Mouse (Mus musculus) midbrain, embryonic 10.5 days (tissue): Measurements from ENCODE around the gene Cib2. TPM values are rescaled to one million over a fixed set of nuclear protein-coding genes. Genes with fewer than 3 reads are reported as not detected.
"Not testable (repeated sequence)": the region's sequence is repeated elsewhere in the genome, so short reads cannot be mapped to it uniquely, and the experiment has no call there.

Experiments used
- DNase-seq: peaks from one replicate; pipeline ENCODE4 v3.0.0-alpha.2; 2017; ENCODE audit warnings: low spot score
- H3K27ac ChIP-seq: fragments of 300-500 bp; sonication (generic); replicated peaks from 2 replicates; pipeline ENCODE4 v1.5.1; 2016; ENCODE audit warnings: mild to moderate bottlenecking
- H3K27me3 ChIP-seq: fragments of 300-500 bp; sonication (generic); 2 replicates; pipeline ENCODE4 v1.6.1; 2016; ENCODE audit warnings: low read depth, mild to moderate bottlenecking; ENCODE audit not compliant: poor library complexity, severe bottlenecking
- H3K36me3 ChIP-seq: fragments of 300-500 bp; sonication (generic); 2 replicates; pipeline ENCODE4 v1.6.1; 2016; ENCODE audit warnings: mild to moderate bottlenecking, moderate library complexity
- H3K4me1 ChIP-seq: fragments of 300-500 bp; sonication (generic); 2 replicates; pipeline ENCODE4 v1.6.1; 2016
- H3K4me3 ChIP-seq: fragments of 300-500 bp; sonication (generic); 2 replicates; pipeline ENCODE4 v1.5.1; 2016; ENCODE audit warnings: mild to moderate bottlenecking, moderate library complexity
- H3K9me3 ChIP-seq: fragments of 300-500 bp; sonication (generic); replicated peaks from 2 replicates; pipeline ENCODE4 v1.6.1; 2016; ENCODE audit warnings: mild to moderate bottlenecking
- WGBS: fragments of 180-500 bp; shearing (Covaris S2); methylation state at CpG from one replicate; pipeline ENCODE4 v1.1.7; 2016; 5-methylcytosine and 5-hydroxymethylcytosine counted together
- polyA plus RNA-seq: library from polyadenylated mRNA; unstranded; fragments of >200 nt; fragmentation: Nextera tagmentation; extraction: Ambion mirVana; gene quantifications from 2 replicates; pipeline ENCODE4 v1.2.1, GENCODE M21; 2016

Gene Cib2
- 9.9 and 12.7 TPM in 2 replicates for polyA plus RNA-seq

- WGBS = 1% methylated on average over 54 of the region's 54 CpGs
- Histone ChIP-seq H3K27ac (peak within 1 kb of the TSS; percentile 73), H3K4me3 (peak within 1 kb of the TSS; percentile 62), H3K27me3 (peaks cover 23% of the 10 kb centered on the region), H3K4me1 (peaks cover 20% of the 10 kb centered on the region), H3K9me3 (no peaks in the 10 kb centered on the region), H3K36me3 (no peaks in the 10 kb centered on the region)
- DNase-seq = peak; percentile 88
Observed at GRCm38 (mm10) chr9:54559771-54560471, at the start of gene Cib2. Gene Cib2 (minus strand): TSS chr9:54560218.

- WGBS = 57% methylated on average over 4 of the region's 4 CpGs
- H3K36me3 ChIP-seq = peaks cover 53% of the 10 kb centered on the region
- DNase-seq = peak; percentile 56
Observed at GRCm38 (mm10) chr9:54604886-54605285, 44.9 kb upstream of the Cib2 start.

GRCm38 (mm10) chr9:54604131-54604654 lies 44.2 kb upstream of the Cib2 start:
- peaks cover 10% of the 10 kb centered on the region for H3K4me1 ChIP-seq
- H3K9me3 ChIP-seq = no peaks in the 10 kb centered on the region
- no peak overlapping the region for H3K4me3 ChIP-seq
- peaks cover 60% of the 10 kb centered on the region for H3K36me3 ChIP-seq
- 88% methylated on average over 5 of the region's 5 CpGs for WGBS
- no peak overlapping the region for H3K27ac ChIP-seq
- no peak for DNase-seq
- H3K27me3 ChIP-seq = no peaks in the 10 kb centered on the region

More at GRCm38 (mm10) chr9:54604886-54605285, 44.9 kb upstream of the Cib2 start:
- Histone ChIP-seq H3K27me3 (no peaks in the 10 kb centered on the region), H3K27ac (no peak overlapping the region), H3K4me3 (no peak overlapping the region), H3K9me3 (no peaks in the 10 kb centered on the region), H3K4me1 (peaks cover 12% of the 10 kb centered on the region)

GRCm38 (mm10) chr9:54602916-54603315 lies 42.9 kb upstream of the Cib2 start:
- no peak for DNase-seq
- no peaks in the 10 kb centered on the region for H3K27me3 ChIP-seq
- H3K27ac ChIP-seq = no peak overlapping the region; the same call in 1 of the 2 replicates
- peaks cover 8% of the 10 kb centered on the region; the same call in 1 of the 2 replicates for H3K4me1 ChIP-seq
- WGBS = 71% methylated on average over 7 of the region's 7 CpGs
- H3K4me3 ChIP-seq = no peak overlapping the region
- H3K36me3 ChIP-seq = peaks cover 72% of the 10 kb centered on the region
- H3K9me3 ChIP-seq = no peaks in the 10 kb centered on the region

- Histone ChIP-seq H3K9me3 (no peaks in the 10 kb centered on the region), H3K27me3 (no peaks in the 10 kb centered on the region), H3K4me3 (no peak overlapping the region), H3K4me1 (peaks cover 8% of the 10 kb centered on the region; the same call in 1 of the 2 replicates), H3K36me3 (peaks cover 78% of the 10 kb centered on the region), H3K27ac (no peak overlapping the region)
- DNase-seq = no peak
- 71% methylated on average over 2 of the region's 2 CpGs for WGBS
Observed at GRCm38 (mm10) chr9:54602386-54602785, 42.4 kb upstream of the Cib2 start.

GRCm38 (mm10) chr9:54596752-54597465 lies 36.9 kb upstream of the Cib2 start:
- Histone ChIP-seq H3K9me3 (no peaks in the 10 kb centered on the region), H3K4me3 (no peak overlapping the region)
- WGBS = 96% methylated on average over 15 of the region's 15 CpGs

GRCm38 (mm10) chr9:54593652-54594051 lies 33.6 kb upstream of the Cib2 start:
- not testable (repeated sequence) for H3K4me1 ChIP-seq, H3K4me3 ChIP-seq, DNase-seq, H3K27ac ChIP-seq, H3K27me3 ChIP-seq, H3K9me3 ChIP-seq
- 73% methylated on average over 4 of the region's 4 CpGs for WGBS
- peaks cover 94% of the 10 kb centered on the region for H3K36me3 ChIP-seq

More at GRCm38 (mm10) chr9:54596752-54597465, 36.9 kb upstream of the Cib2 start:
- Histone ChIP-seq H3K27ac (no peak overlapping the region), H3K4me1 (no peaks in the 10 kb centered on the region), H3K36me3 (peaks cover 98% of the 10 kb centered on the region), H3K27me3 (no peaks in the 10 kb centered on the region)
- DNase-seq = no peak

- peak overlapping the region; percentile 89 for H3K4me3 ChIP-seq
- WGBS = 56% methylated on average over 4 of the region's 4 CpGs
- H3K27ac ChIP-seq = no peak overlapping the region
- H3K9me3 ChIP-seq = no peaks in the 10 kb centered on the region
- no peak for DNase-seq
- peaks cover 37% of the 10 kb centered on the region for H3K36me3 ChIP-seq
- no peaks in the 10 kb centered on the region for H3K27me3 ChIP-seq
- peaks cover 20% of the 10 kb centered on the region for H3K4me1 ChIP-seq
Observed at GRCm38 (mm10) chr9:54587863-54588262, 27.8 kb upstream of the Cib2 start.

- no peaks in the 10 kb centered on the region for H3K27me3 ChIP-seq
- no peaks in the 10 kb centered on the region for H3K9me3 ChIP-seq
- peak within 1 kb of the TSS; percentile 89 for H3K4me3 ChIP-seq
- peaks cover 23% of the 10 kb centered on the region for H3K36me3 ChIP-seq
- H3K27ac ChIP-seq = peak within 1 kb of the TSS; percentile 89
- peak; percentile 99 for DNase-seq
- H3K4me1 ChIP-seq = peaks cover 20% of the 10 kb centered on the region
- under 1% methylated on average over 73 of the region's 73 CpGs for WGBS
Observed at GRCm38 (mm10) chr9:54586199-54587061, 26.4 kb upstream of the Cib2 start, which contains the start of gene Idh3a. Gene Idh3a (plus strand): TSS chr9:54586334.

GRCm38 (mm10) chr9:54585839-54586198 lies 25.8 kb upstream of the Cib2 start:
- Histone ChIP-seq H3K27me3 (no peaks in the 10 kb centered on the region), H3K4me3 (peak overlapping the region; percentile 89), H3K36me3 (peaks cover 17% of the 10 kb centered on the region), H3K9me3 (no peaks in the 10 kb centered on the region), H3K27ac (peak overlapping the region; percentile 89), H3K4me1 (peaks cover 20% of the 10 kb centered on the region)
- no peak for DNase-seq
- WGBS = 38% methylated on average over 5 of the region's 5 CpGs

GRCm38 (mm10) chr9:54584127-54584526 lies 24.1 kb upstream of the Cib2 start:
- 82% methylated on average over 2 of the region's 2 CpGs for WGBS
- peaks cover 23% of the 10 kb centered on the region for H3K4me1 ChIP-seq
- not testable (repeated sequence) for DNase-seq, H3K36me3 ChIP-seq, H3K4me3 ChIP-seq, H3K27ac ChIP-seq, H3K9me3 ChIP-seq, H3K27me3 ChIP-seq

- DNase-seq = no peak
- 58% methylated on average over 1 of the region's 1 CpGs for WGBS
- H3K27ac ChIP-seq = no peak overlapping the region
- H3K9me3 ChIP-seq = no peaks in the 10 kb centered on the region; the same call in 1 of the 2 replicates
- peaks cover 23% of the 10 kb centered on the region for H3K4me1 ChIP-seq
- no peak overlapping the region for H3K4me3 ChIP-seq
- 0 out of 2 replicates have a peak, but pooled peaks cover 2% of the 10 kb centered on the region for H3K36me3 ChIP-seq
- no peaks in the 10 kb centered on the region for H3K27me3 ChIP-seq
Observed at GRCm38 (mm10) chr9:54583712-54584111, 23.7 kb upstream of the Cib2 start.
